ENCODE assay signal across 12 mouse cellular contexts in genomic region chr7:112143090-112143500, GRCm38 (mm10). TPM values are rescaled to one million over a fixed set of nuclear protein-coding genes. Genes with fewer than 3 reads are reported as not detected.
A peak's percentile ranks its signal among the peaks of the same experiment; 100 is the strongest.
DNase-seq lines count a peak whose midpoint lies in the region; ATAC-seq and TF ChIP-seq lines count a peak whose summit lies in the region.
"Had no signal": no experiment of that assay in that cellular context is flagged by ENCODE, and none has a peak within 500 bp of the region (broad histone marks: within the 10 kb centered on the region; RNA-seq: fewer than 3 reads in every experiment).

No protein-coding gene starts in this region.

- no peak for TF ChIP-seq POLR2A in heart, adult 2 months (IDR thresholded peaks at IDR 0.05; ENCODE audit: insufficient read depth, low read depth, low read length)

- no peak overlapping the region for H3K9ac ChIP-seq in heart, embryonic 14.5 days (ENCODE audit: low read length)
- no peak overlapping the region for H3K9ac ChIP-seq in heart, adult 2 months (ENCODE audit: low read depth, low read length)
- H3K9ac ChIP-seq in forebrain, postnatal 0 days, result no peak overlapping the region
- H3K9ac ChIP-seq: liver, embryonic 15.5 days had no signal

- no peak for TF ChIP-seq CTCF in heart, adult 2 months (IDR thresholded peaks at IDR 0.05)
- TF ChIP-seq CTCF in forebrain, postnatal 0 days (IDR thresholded peaks at IDR 0.05; ENCODE audit: low read depth), result no peak

- no peak for TF ChIP-seq EP300 in heart, adult 2 months (IDR thresholded peaks at IDR 0.05; ENCODE audit: insufficient read depth, low read depth, low read length)

- no peaks in the 10 kb centered on the region for H3K9me3 ChIP-seq in heart, embryonic 14.5 days (ENCODE audit: control insufficient read depth, low read length)
- H3K9me3 ChIP-seq in forebrain, postnatal 0 days (ENCODE audit: low read length), result no peaks in the 10 kb centered on the region
- H3K9me3 ChIP-seq: liver, embryonic 15.5 days had no signal

- peaks cover 35 to 46% of the 10 kb centered on the region in 2 experiments for H3K4me1 ChIP-seq in heart, embryonic 14.5 days (ENCODE audit: control insufficient read depth in 2 of 2, insufficient read depth in 2 of 2, low read length in 2 of 2)
- peaks cover 8% of the 10 kb centered on the region for H3K4me1 ChIP-seq in heart, adult 2 months (ENCODE audit: control insufficient read depth, insufficient read depth, low read length)
- no peaks in the 10 kb centered on the region for H3K4me1 ChIP-seq in forebrain, postnatal 0 days (ENCODE audit: insufficient read depth)

- H3K27me3 ChIP-seq in heart, embryonic 14.5 days (ENCODE audit: control insufficient read depth, insufficient read depth, low read length), result no peaks in the 10 kb centered on the region
- H3K27me3 ChIP-seq in heart, adult 2 months (ENCODE audit: control insufficient read depth, insufficient read depth, low read length), result no peaks in the 10 kb centered on the region
- H3K27me3 ChIP-seq in forebrain, postnatal 0 days (ENCODE audit: insufficient read depth, low read length), result no peaks in the 10 kb centered on the region
- H3K27me3 ChIP-seq: liver, embryonic 15.5 days had no signal

- intact Hi-C loops in heart, adult 2 months (cut with DNase I), result no loop called here

- 28% methylated on average over 7 of the region's 7 CpGs for WGBS in heart, embryonic 14.5 days
- 54% methylated on average over 7 of the region's 7 CpGs for WGBS in heart, adult 2 months
- 28% methylated on average over 7 of the region's 7 CpGs for WGBS in forebrain, postnatal 0 days

- H3K36me3 ChIP-seq in heart, embryonic 14.5 days (ENCODE audit: control insufficient read depth, insufficient read depth, low read length), result no peaks in the 10 kb centered on the region; the same call in 1 of the 2 replicates
- H3K36me3 ChIP-seq in heart, adult 2 months (ENCODE audit: control insufficient read depth, insufficient read depth, low read length), result no peaks in the 10 kb centered on the region
- H3K36me3 ChIP-seq in forebrain, postnatal 0 days (ENCODE audit: insufficient read depth), result no peaks in the 10 kb centered on the region
- H3K36me3 ChIP-seq: liver, embryonic 15.5 days had no signal

- no peak for ATAC-seq in heart, embryonic 14.5 days (ENCODE audit: insufficient number of reproducible peaks, insufficient read depth, low FRiP score, low read depth)
- peak; percentile 54 for ATAC-seq in forebrain, postnatal 0 days

- H3K4me2 ChIP-seq in heart, embryonic 14.5 days (ENCODE audit: low read length), result no peak overlapping the region
- H3K4me2 ChIP-seq in forebrain, postnatal 0 days (ENCODE audit: low read depth), result no peak overlapping the region
- H3K4me2 ChIP-seq: liver, embryonic 15.5 days had no signal

- no peak for DNase-seq in heart, adult 2 months
- peak; percentile 15 for DNase-seq in CD4-positive, CD25-positive, alpha-beta regulatory T cell, adult 2 months (ENCODE audit: low read depth, low spot score)
- peak; percentile 42 for DNase-seq in embryo, embryonic 10.5 days (ENCODE audit: low spot score)
- DNase-seq in forebrain, postnatal 0 days, result no peak
- no peak for DNase-seq in lung, postnatal 14 days
- DNase-seq in cerebellum, postnatal 36 days, result no peak
- DNase-seq in right cerebral cortex, postnatal 36 days (ENCODE audit: low spot score in 2 of 2), result no peak
- DNase-seq: gastrocnemius, postnatal 25 days; kidney, adult 18-20 months; layer of hippocampus, postnatal 36 days had no signal

- no peaks in the 10 kb centered on the region for H3K79me2 ChIP-seq in heart, adult 2 months (replicated peaks; ENCODE audit: control insufficient read depth, insufficient read depth, low read length)

- H3K27ac ChIP-seq in heart, embryonic 14.5 days (replicated peaks in 1 of 2; ENCODE audit: control insufficient read depth in 1 of 2, insufficient read depth in 1 of 2, low read depth in 2 of 2, low read length in 2 of 2), result peak overlapping the region; percentile 39 to 53; a peak in 1 of 4 replicates
- H3K27ac ChIP-seq in heart, adult 2 months, result no peak overlapping the region
- no peak overlapping the region; the same call in 1 of the 2 replicates for H3K27ac ChIP-seq in forebrain, postnatal 0 days (ENCODE audit: low read depth, low read length)
- H3K27ac ChIP-seq: liver, embryonic 15.5 days had no signal

- no peak overlapping the region for H3K4me3 ChIP-seq in heart, embryonic 14.5 days (ENCODE audit: control insufficient read depth in 1 of 2, insufficient read depth in 1 of 2, low read depth in 1 of 2, low read length in 2 of 2)
- H3K4me3 ChIP-seq in heart, adult 2 months, result no peak overlapping the region
- H3K4me3 ChIP-seq in forebrain, postnatal 0 days (ENCODE audit: low read depth, low read length), result no peak overlapping the region
- H3K4me3 ChIP-seq: liver, embryonic 15.5 days had no signal

RNA-seq across cellular contexts. Expression of gene Dkk3, which starts 15.8 kb away (rescaled TPM):
- polyA plus RNA-seq in heart, embryonic 14.5 days (2014; fragmentation: Nextera tagmentation; extraction: Ambion mirVana), result 65.4 and 86.3 TPM in 2 replicates
- 10 to 100 TPM; 45.1 to 45.7 TPM for total RNA-seq in heart, adult 2 months (2021)
- 48.3 and 52.1 TPM in 2 replicates for polyA plus RNA-seq in heart, adult 2 months (2012; rRNA removed)
- 50.8 and 53.8 TPM in 2 replicates for total RNA-seq in forebrain, postnatal 0 days (2014; rRNA removed)
- polyA plus RNA-seq in forebrain, postnatal 0 days (2015; fragmentation: Nextera tagmentation; extraction: Ambion mirVana), result 48.1 and 49.9 TPM in 2 replicates

Comparison
In these comparisons a context has a peak if more than half of its experiments do, and no peak if none do; other contexts are left out.
1. H3K27ac ChIP-seq: peak in heart, embryonic 14.5 days (2 of 2); none in heart, adult 2 months (single experiment) and forebrain, postnatal 0 days (single experiment).
2. DNase-seq: peak in CD4-positive, CD25-positive, alpha-beta regulatory T cell, adult 2 months (single experiment) and embryo, embryonic 10.5 days (single experiment); none in heart, adult 2 months (0 of 2), forebrain, postnatal 0 days (single experiment), lung, postnatal 14 days (single experiment), cerebellum, postnatal 36 days (0 of 2) and right cerebral cortex, postnatal 36 days (0 of 2).